Mouse (Mus musculus) hindbrain, embryonic 10.5 days (tissue): Measurements from ENCODE around the gene Krt79. TPM values are rescaled to one million over a fixed set of nuclear protein-coding genes. Genes with fewer than 3 reads are reported as not detected.

Source experiments
- DNase-seq: peaks from one replicate; pipeline ENCODE4 v3.0.0-alpha.2; 2017; ENCODE audit warnings: low spot score
- H3K27ac ChIP-seq: fragments of 300-500 bp; sonication (generic); 2 replicates; pipeline ENCODE4 v1.5.1; 2016; ENCODE audit warnings: mild to moderate bottlenecking, moderate library complexity
- H3K27me3 ChIP-seq: fragments of 300-500 bp; sonication (generic); 2 replicates; pipeline ENCODE4 v1.6.1; 2016; ENCODE audit warnings: mild to moderate bottlenecking; ENCODE audit not compliant: poor library complexity, insufficient read depth, severe bottlenecking
- H3K36me3 ChIP-seq: fragments of 300-500 bp; sonication (generic); 2 replicates; pipeline ENCODE4 v1.6.1; 2016; ENCODE audit warnings: mild to moderate bottlenecking, moderate library complexity
- H3K4me1 ChIP-seq: fragments of 300-500 bp; sonication (generic); replicated peaks from 2 replicates; pipeline ENCODE4 v1.6.1; 2016; ENCODE audit warnings: mild to moderate bottlenecking
- H3K4me3 ChIP-seq: fragments of 300-500 bp; sonication (generic); 2 replicates; pipeline ENCODE4 v1.5.1; 2016; ENCODE audit warnings: mild to moderate bottlenecking, moderate library complexity
- H3K9me3 ChIP-seq: fragments of 300-500 bp; sonication (generic); 2 replicates; pipeline ENCODE4 v1.6.1; 2016; ENCODE audit warnings: mild to moderate bottlenecking, moderate library complexity
- WGBS: fragments of 180-500 bp; shearing (Covaris S2); methylation state at CpG from one replicate; pipeline ENCODE4 v1.1.7; 2016; 5-methylcytosine and 5-hydroxymethylcytosine counted together
- polyA plus RNA-seq: library from polyadenylated mRNA; unstranded; fragments of >200 nt; fragmentation: Nextera tagmentation; extraction: Ambion mirVana; gene quantifications from 2 replicates; pipeline ENCODE4 v1.2.1, GENCODE M21; 2016

Gene Krt79
- polyA plus RNA-seq: 0.18 TPM in 1 of 2 replicates, not detected in the other

GRCm38 (mm10) chr15:101940274-101940829 is at the start of gene Krt79:
Gene Krt79 (minus strand): TSS chr15:101940324.
- Histone ChIP-seq H3K27ac (no peak within 1 kb of the TSS), H3K36me3 (no peaks in the 10 kb centered on the region), H3K27me3 (0 out of 2 replicates have a peak, but pooled peaks cover 1% of the 10 kb centered on the region), H3K9me3 (no peaks in the 10 kb centered on the region), H3K4me3 (no peak within 1 kb of the TSS), H3K4me1 (peaks cover 9% of the 10 kb centered on the region; the same call in 1 of the 2 replicates)
- WGBS: 62% methylated on average over 6 of the region's 6 CpGs
- DNase-seq: no peak

- no peaks in the 10 kb centered on the region for H3K36me3 ChIP-seq
- no peaks in the 10 kb centered on the region for H3K9me3 ChIP-seq
- 64% methylated on average over 8 of the region's 8 CpGs for WGBS
- DNase-seq: no peak
- H3K27me3 ChIP-seq: peaks cover 31% of the 10 kb centered on the region
- H3K4me1 ChIP-seq: peaks cover 11% of the 10 kb centered on the region
- H3K27ac ChIP-seq: no peak overlapping the region
- no peak overlapping the region for H3K4me3 ChIP-seq
Observed at GRCm38 (mm10) chr15:101988714-101989113, 48.6 kb upstream of the Krt79 start.

- Histone ChIP-seq H3K4me3 (no peak overlapping the region), H3K27me3 (peaks cover 30% of the 10 kb centered on the region)
- 1% methylated on average over 10 of the region's 10 CpGs for WGBS
Observed at GRCm38 (mm10) chr15:101988119-101988518, 48.0 kb upstream of the Krt79 start.

GRCm38 (mm10) chr15:101984746-101985145 is 44.6 kb upstream of the Krt79 start:
- Histone ChIP-seq H3K9me3 (no peaks in the 10 kb centered on the region), H3K4me3 (peak overlapping the region; percentile 44; the same call in 1 of the 2 replicates), H3K27me3 (peaks cover 8% of the 10 kb centered on the region; the same call in 1 of the 2 replicates), H3K27ac (peak overlapping the region; percentile 86), H3K36me3 (no peaks in the 10 kb centered on the region), H3K4me1 (peaks cover 17% of the 10 kb centered on the region)
- WGBS: 20% methylated on average over 6 of the region's 6 CpGs
- DNase-seq: no peak

More at GRCm38 (mm10) chr15:101988119-101988518, 48.0 kb upstream of the Krt79 start:
- no peaks in the 10 kb centered on the region for H3K9me3 ChIP-seq
- no peak overlapping the region for H3K27ac ChIP-seq
- peaks cover 17% of the 10 kb centered on the region for H3K4me1 ChIP-seq
- no peaks in the 10 kb centered on the region for H3K36me3 ChIP-seq
- DNase-seq: peak; percentile 87

GRCm38 (mm10) chr15:101983949-101984601 is 44.0 kb upstream of the Krt79 start:
- peak; percentile 96 for DNase-seq
- peak overlapping the region; percentile 44 for H3K4me3 ChIP-seq
- H3K4me1 ChIP-seq: peaks cover 17% of the 10 kb centered on the region
- 4% methylated on average over 15 of the region's 15 CpGs for WGBS
- no peaks in the 10 kb centered on the region for H3K9me3 ChIP-seq
- peak overlapping the region; percentile 86 for H3K27ac ChIP-seq
- H3K36me3 ChIP-seq: no peaks in the 10 kb centered on the region
- peaks cover 6% of the 10 kb centered on the region; the same call in 1 of the 2 replicates for H3K27me3 ChIP-seq

- Histone ChIP-seq H3K4me1 (peaks cover 17% of the 10 kb centered on the region), H3K9me3 (no peaks in the 10 kb centered on the region), H3K36me3 (no peaks in the 10 kb centered on the region), H3K27ac (peak overlapping the region; percentile 86), H3K27me3 (peaks cover 5% of the 10 kb centered on the region; the same call in 1 of the 2 replicates), H3K4me3 (peak overlapping the region; percentile 44)
- WGBS: 76% methylated on average over 13 of the region's 13 CpGs
- no peak for DNase-seq
Observed at GRCm38 (mm10) chr15:101983315-101983948, 43.3 kb upstream of the Krt79 start.

- Histone ChIP-seq H3K36me3 (no peaks in the 10 kb centered on the region), H3K4me1 (peaks cover 41% of the 10 kb centered on the region), H3K9me3 (no peaks in the 10 kb centered on the region), H3K27ac (0 out of 2 replicates have a peak overlapping the region, but pooled peaks have one; percentile 13), H3K4me3 (no peak overlapping the region), H3K27me3 (peaks cover 19% of the 10 kb centered on the region)
- 75% methylated on average over 6 of the region's 6 CpGs for WGBS
- DNase-seq: no peak
Observed at GRCm38 (mm10) chr15:101980849-101981248, 40.7 kb upstream of the Krt79 start.

GRCm38 (mm10) chr15:101977043-101977726 is 37.1 kb upstream of the Krt79 start:
- Histone ChIP-seq H3K4me3 (peak overlapping the region; percentile 61), H3K27me3 (peaks cover 44% of the 10 kb centered on the region), H3K36me3 (no peaks in the 10 kb centered on the region), H3K27ac (peak overlapping the region; percentile 93), H3K9me3 (no peaks in the 10 kb centered on the region), H3K4me1 (peaks cover 32% of the 10 kb centered on the region)
- DNase-seq: peak; percentile 74
- WGBS: 3% methylated on average over 39 of the region's 39 CpGs

- Histone ChIP-seq H3K9me3 (no peaks in the 10 kb centered on the region), H3K4me1 (peaks cover 32% of the 10 kb centered on the region), H3K36me3 (no peaks in the 10 kb centered on the region), H3K27ac (peak overlapping the region; percentile 93), H3K27me3 (peaks cover 48% of the 10 kb centered on the region), H3K4me3 (peak overlapping the region; percentile 61; the same call in 1 of the 2 replicates)
- WGBS: 63% methylated on average over 3 of the region's 3 CpGs
- DNase-seq: no peak
Observed at GRCm38 (mm10) chr15:101976641-101977040, 36.5 kb upstream of the Krt79 start.

- no peak overlapping the region for H3K4me3 ChIP-seq
- WGBS: 76% methylated on average over 5 of the region's 5 CpGs
- no peaks in the 10 kb centered on the region for H3K9me3 ChIP-seq
- H3K27me3 ChIP-seq: peaks cover 51% of the 10 kb centered on the region
- peaks cover 32% of the 10 kb centered on the region for H3K4me1 ChIP-seq
- no peaks in the 10 kb centered on the region for H3K36me3 ChIP-seq
- no peak for DNase-seq
- peak overlapping the region; percentile 71 for H3K27ac ChIP-seq
Observed at GRCm38 (mm10) chr15:101976023-101976422, 35.9 kb upstream of the Krt79 start.

- no peak overlapping the region for H3K27ac ChIP-seq
- no peaks in the 10 kb centered on the region for H3K36me3 ChIP-seq
- no peak for DNase-seq
- H3K4me3 ChIP-seq: no peak overlapping the region
- peaks cover 36% of the 10 kb centered on the region for H3K4me1 ChIP-seq
- WGBS: 65% methylated on average over 16 of the region's 16 CpGs
- no peaks in the 10 kb centered on the region for H3K9me3 ChIP-seq
- H3K27me3 ChIP-seq: peaks cover 51% of the 10 kb centered on the region
Observed at GRCm38 (mm10) chr15:101974083-101974845, 34.1 kb upstream of the Krt79 start.
